Mouse (Mus musculus) liver, postnatal 0 days (tissue): ENCODE results near the gene Snx25. TPM values are rescaled to one million over a fixed set of nuclear protein-coding genes. Genes with fewer than 3 reads are reported as not detected.

Experiments
- ATAC-seq: fragments of 200-750 bp; cut with Nextera tagmentation; 2 replicates; pipeline ENCODE4 v1.8.0; 2017; ENCODE audit warnings: mild to moderate bottlenecking, moderate library complexity
- DNase-seq: peaks from one replicate; pipeline ENCODE4 v3.0.0-alpha.2; 2016
- H3K27ac ChIP-seq: fragments of 300-500 bp; sonication (generic); 2 replicates; pipeline ENCODE4 v1.5.1; 2014; ENCODE audit warnings: antibody characterized with exemption, moderate library complexity, mild to moderate bottlenecking, low read depth
- H3K27me3 ChIP-seq: fragments of 300-500 bp; sonication (generic); 2 replicates; pipeline ENCODE4 v1.6.1; 2014; ENCODE audit warnings: low read length, control low read depth, mixed read lengths; ENCODE audit not compliant: insufficient read depth
- H3K36me3 ChIP-seq: fragments of 300-500 bp; sonication (generic); replicated peaks from 2 replicates; pipeline ENCODE4 v1.6.1; 2014; ENCODE audit warnings: mild to moderate bottlenecking, control low read depth, low read length, moderate library complexity, mixed read lengths; ENCODE audit not compliant: insufficient read depth
- H3K4me1 ChIP-seq: fragments of 300-500 bp; sonication (generic); 2 replicates; pipeline ENCODE4 v1.6.1; 2014; ENCODE audit warnings: antibody characterized with exemption, mild to moderate bottlenecking, control low read depth; ENCODE audit not compliant: insufficient read depth
- H3K4me2 ChIP-seq: fragments of 300-500 bp; sonication (generic); 2 replicates; pipeline ENCODE4 v1.6.1; 2014; ENCODE audit warnings: low read depth, mild to moderate bottlenecking, low read length, moderate library complexity, mixed read lengths
- H3K4me3 ChIP-seq: fragments of 300-500 bp; sonication (generic); 2 replicates; pipeline ENCODE4 v1.5.1; 2014; ENCODE audit warnings: low read depth, low read length
- H3K9ac ChIP-seq: fragments of 300-500 bp; sonication (generic); replicated peaks from 2 replicates; pipeline ENCODE4 v1.6.1; 2014; ENCODE audit warnings: mild to moderate bottlenecking, moderate library complexity
- H3K9me3 ChIP-seq: fragments of 300-500 bp; sonication (generic); 2 replicates; pipeline ENCODE4 v1.6.1; 2016; ENCODE audit warnings: mild to moderate bottlenecking, control low read depth, low read length, mixed read lengths
- CTCF ChIP-seq: sonication (generic); IDR thresholded peaks from 2 replicates; pipeline ENCODE4 v1.5.1; 2016; ENCODE audit warnings: antibody characterized with exemption, low read depth
- EP300 ChIP-seq: IDR thresholded peaks from 2 replicates; pipeline ENCODE4 v1.6.1; 2016; ENCODE audit warnings: antibody characterized with exemption, low read depth, mild to moderate bottlenecking
- WGBS: fragments of 180-500 bp; shearing (Covaris S2); extraction: QIAGEN DNeasy Blood & Tissue Kit; methylation state at CpG from one replicate; pipeline ENCODE4 v1.1.7; 2014; ENCODE audit not compliant: insufficient replicate concordance; 5-methylcytosine and 5-hydroxymethylcytosine counted together
- polyA plus RNA-seq: library from polyadenylated mRNA; unstranded; fragments of >200 nt; fragmentation: Nextera tagmentation; extraction: Ambion mirVana; gene quantifications from 2 replicates; pipeline ENCODE4 v1.2.1, GENCODE M21; 2015

Gene Snx25
- polyA plus RNA-seq, 1 experiment from 2014 or later = 3.7 TPM

GRCm38 (mm10) chr8:46010306-46010705, 141.7 kb downstream of the Snx25 start:
- Histone ChIP-seq H3K9ac (peak overlapping the region; percentile 34; the same call in 1 of the 2 replicates), H3K4me3 (peak overlapping the region; percentile 20; the same call in 1 of the 2 replicates)

GRCm38 (mm10) chr8:46007050-46007672, 144.8 kb downstream of the Snx25 start:
- Histone ChIP-seq H3K9ac (no peak overlapping the region), H3K36me3 (no peaks in the 10 kb centered on the region), H3K4me3 (no peak overlapping the region), H3K9me3 (no peaks in the 10 kb centered on the region), H3K4me2 (no peak overlapping the region), H3K4me1 (no peaks in the 10 kb centered on the region; the same call in 1 of the 2 replicates), H3K27me3 (no peaks in the 10 kb centered on the region), H3K27ac (no peak overlapping the region)
- peak; percentile 62 for ATAC-seq
- WGBS = 53% methylated on average over 3 of the region's 3 CpGs
- DNase-seq = no peak
- TF ChIP-seq EP300 (no peak), CTCF (no peak)

More at GRCm38 (mm10) chr8:46010306-46010705, 141.7 kb downstream of the Snx25 start:
- DNase-seq (no peak), ATAC-seq (peak; percentile 47; the same call in 1 of the 2 replicates)
- H3K36me3 ChIP-seq = no peaks in the 10 kb centered on the region
- no peak for TF ChIP-seq EP300
- TF ChIP-seq CTCF = no peak
- no peaks in the 10 kb centered on the region for H3K27me3 ChIP-seq
- 69% methylated on average over 2 of the region's 2 CpGs for WGBS
- H3K27ac ChIP-seq = peak overlapping the region; percentile 4; the same call in 1 of the 2 replicates
- no peaks in the 10 kb centered on the region; the same call in 1 of the 2 replicates for H3K4me1 ChIP-seq
- H3K4me2 ChIP-seq = peak overlapping the region; percentile 62
- H3K9me3 ChIP-seq = no peaks in the 10 kb centered on the region

- Histone ChIP-seq H3K4me2 (no peak within 1 kb of the TSS), H3K4me1 (peaks cover 2% of the 10 kb centered on the region), H3K4me3 (no peak within 1 kb of the TSS), H3K36me3 (no peaks in the 10 kb centered on the region), H3K27me3 (no peaks in the 10 kb centered on the region), H3K9me3 (no peaks in the 10 kb centered on the region), H3K27ac (no peak within 1 kb of the TSS), H3K9ac (no peak within 1 kb of the TSS)
- DNase-seq = no peak
- no peak for TF ChIP-seq EP300
- WGBS = 49% methylated on average over 4 of the region's 4 CpGs
- ATAC-seq = no peak
Observed at GRCm38 (mm10) chr8:46005596-46005995, 146.4 kb downstream of the Snx25 start, which contains the start of gene Ankrd37. TSS of gene Ankrd37 (minus strand) at chr8:46005707.

- WGBS = 5% methylated on average over 54 of the region's 55 CpGs
- peak overlapping the region; percentile 94 for H3K4me2 ChIP-seq
- H3K27me3 ChIP-seq = no peaks in the 10 kb centered on the region
- peaks cover 11% of the 10 kb centered on the region for H3K4me1 ChIP-seq
- peak; percentile 99 for DNase-seq
- peak overlapping the region; percentile 94 for H3K27ac ChIP-seq
- TF ChIP-seq EP300 = peak; percentile 1; the same call in 1 of the 2 replicates
- TF ChIP-seq CTCF = no peak
- H3K36me3 ChIP-seq = peaks cover 20% of the 10 kb centered on the region
- H3K9me3 ChIP-seq = no peaks in the 10 kb centered on the region
- H3K4me3 ChIP-seq = peak overlapping the region; percentile 67
- H3K9ac ChIP-seq = peak overlapping the region; percentile 78
- ATAC-seq = peak; percentile 99
Observed at GRCm38 (mm10) chr8:45999784-46000705, 151.9 kb downstream of the Snx25 start.

GRCm38 (mm10) chr8:45999138-45999783, 152.7 kb downstream of the Snx25 start, which contains the start of gene Lrp2bp:
TSS of gene Lrp2bp (plus strand) at chr8:45999303.
- Histone ChIP-seq H3K36me3 (peaks cover 20% of the 10 kb centered on the region), H3K27me3 (no peaks in the 10 kb centered on the region), H3K9me3 (no peaks in the 10 kb centered on the region), H3K4me1 (peaks cover 11% of the 10 kb centered on the region), H3K9ac (peak within 1 kb of the TSS; percentile 78), H3K4me3 (peak within 1 kb of the TSS; percentile 67), H3K27ac (peak within 1 kb of the TSS; percentile 94), H3K4me2 (peak within 1 kb of the TSS; percentile 94)
- ATAC-seq (peak; percentile 11; the same call in 1 of the 2 replicates), DNase-seq (peak; percentile 33)
- TF ChIP-seq EP300 = no peak
- no peak; the same call in 1 of the 2 replicates for TF ChIP-seq CTCF
- WGBS = 6% methylated on average over 22 of the region's 22 CpGs

- Histone ChIP-seq H3K27ac (no peak overlapping the region), H3K9ac (no peak overlapping the region), H3K36me3 (peaks cover 29% of the 10 kb centered on the region), H3K4me2 (peak overlapping the region; percentile 94), H3K9me3 (no peaks in the 10 kb centered on the region), H3K4me3 (no peak overlapping the region), H3K4me1 (peaks cover 11% of the 10 kb centered on the region), H3K27me3 (no peaks in the 10 kb centered on the region)
- ATAC-seq = no peak
- TF ChIP-seq EP300 = no peak
- TF ChIP-seq CTCF = peak; percentile 15; the same call in 1 of the 2 replicates
- DNase-seq = no peak
- 76% methylated on average over 2 of the region's 2 CpGs for WGBS
Observed at GRCm38 (mm10) chr8:45998228-45998627, 153.7 kb downstream of the Snx25 start.
